Mouse (Mus musculus): ENCODE measurements around the gene Dbh. TPM values are rescaled to one million over a fixed set of nuclear protein-coding genes. Genes with fewer than 3 reads are reported as not detected.

Gene Dbh
- polyA plus RNA-seq, 1 experiment from 2014 or later, result 0.47 TPM

DNA sequence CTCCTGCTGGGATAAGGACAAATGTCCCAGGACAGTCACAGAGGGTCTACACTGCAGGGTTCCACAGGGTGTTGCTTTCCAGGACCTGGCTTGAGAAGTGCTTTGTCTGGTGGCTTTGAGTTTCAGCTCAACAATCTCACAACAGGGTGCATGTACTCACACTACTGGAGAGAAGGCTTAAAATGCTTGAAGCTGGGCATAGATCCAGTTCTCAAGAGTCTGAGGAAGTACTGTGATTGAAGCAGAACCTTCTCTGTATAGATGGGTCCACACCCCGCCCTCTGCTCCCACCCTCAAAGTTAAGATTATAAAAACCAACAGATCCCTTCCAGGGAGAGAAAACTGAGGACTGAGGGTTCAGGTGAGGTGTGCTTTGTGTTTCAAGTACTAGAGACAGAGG is 35.6 kb downstream of the Dbh start:
- H3K9me3 ChIP-seq (replicated peaks; ENCODE audit: control insufficient read depth, low read length), result no peaks in the 10 kb centered on the region
- H3K4me1 ChIP-seq (ENCODE audit: control insufficient read depth, insufficient read depth, low read length), result peaks cover 54% of the 10 kb centered on the region
- H3K36me3 ChIP-seq (ENCODE audit: control insufficient read depth, insufficient read depth, low read length), result no peaks in the 10 kb centered on the region
- no peak overlapping the region for H3K4me3 ChIP-seq (ENCODE audit: low read depth, low read length)
- no peak overlapping the region for H3K27ac ChIP-seq (ENCODE audit: low read depth, low read length)
- no peak for ATAC-seq (replicated peaks; ENCODE audit: insufficient number of reproducible peaks, low FRiP score, low TSS enrichment)
- 65% methylated on average over 1 of the region's 1 CpGs for WGBS (ENCODE audit: insufficient replicate concordance)
- H3K27me3 ChIP-seq (ENCODE audit: control insufficient read depth, insufficient read depth, low read length), result peaks cover 2% of the 10 kb centered on the region; the same call in 1 of the 2 replicates
- peak overlapping the region; percentile 43; the same call in 1 of the 2 replicates for H3K9ac ChIP-seq (ENCODE audit: low read depth, low read length)
- H3K4me2 ChIP-seq, result no peak overlapping the region

GRCm38 (mm10) chr2:27205666-27206065 is 40.6 kb downstream of the Dbh start:
- Histone ChIP-seq H3K4me1 (ENCODE audit: control insufficient read depth, insufficient read depth, low read length) (peaks cover 46% of the 10 kb centered on the region), H3K9ac (ENCODE audit: low read depth, low read length) (no peak overlapping the region), H3K27ac (ENCODE audit: low read depth, low read length) (peak overlapping the region; percentile 74), H3K4me2 (no peak overlapping the region), H3K36me3 (ENCODE audit: control insufficient read depth, insufficient read depth, low read length) (no peaks in the 10 kb centered on the region), H3K27me3 (ENCODE audit: control insufficient read depth, insufficient read depth, low read length) (peaks cover 2% of the 10 kb centered on the region; the same call in 1 of the 2 replicates), H3K9me3 (replicated peaks; ENCODE audit: control insufficient read depth, low read length) (no peaks in the 10 kb centered on the region), H3K4me3 (ENCODE audit: low read depth, low read length) (no peak overlapping the region)
- ATAC-seq (replicated peaks; ENCODE audit: insufficient number of reproducible peaks, low FRiP score, low TSS enrichment), result no peak
- WGBS (ENCODE audit: insufficient replicate concordance), result 61% methylated on average over 10 of the region's 10 CpGs

DNA sequence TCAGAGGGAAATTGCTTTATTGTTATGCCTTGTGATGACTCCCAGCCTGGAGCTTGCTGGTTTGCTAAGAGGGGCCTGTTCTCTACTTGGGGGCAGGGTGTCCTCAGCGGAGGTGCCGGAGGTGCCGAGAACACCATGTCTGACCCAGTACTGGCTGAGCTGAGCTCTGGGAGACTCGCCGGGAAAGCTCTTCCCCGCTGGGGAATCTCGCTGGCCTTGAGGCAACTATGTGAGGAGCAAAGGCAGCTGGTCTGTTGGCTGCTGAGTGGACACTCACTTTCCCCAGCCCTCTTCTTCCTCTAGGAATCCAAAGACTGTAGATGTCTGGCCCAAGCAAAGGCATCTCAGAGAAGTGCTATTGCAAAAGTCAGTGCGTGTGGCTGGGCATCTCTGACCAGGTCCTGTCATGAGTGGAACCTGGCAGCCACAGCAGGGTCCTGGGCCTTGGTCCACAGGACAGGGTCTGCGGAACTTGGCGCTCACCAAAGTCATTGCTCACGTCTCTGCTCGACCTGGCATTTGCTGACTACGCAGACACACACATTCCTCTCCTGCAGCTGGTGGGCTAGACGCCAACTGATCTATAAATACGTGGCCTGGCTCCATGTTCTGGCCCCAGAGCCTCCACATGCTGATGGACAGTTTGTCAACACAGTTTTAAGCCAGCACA is 41.2 kb downstream of the Dbh start:
- no peak for ATAC-seq (replicated peaks; ENCODE audit: insufficient number of reproducible peaks, low FRiP score, low TSS enrichment)

GRCm38 (mm10) chr2:27207126-27207525 is 42.1 kb downstream of the Dbh start:
- H3K9ac ChIP-seq (ENCODE audit: low read depth, low read length), result no peak overlapping the region
- peaks cover 56% of the 10 kb centered on the region for H3K4me1 ChIP-seq (ENCODE audit: control insufficient read depth, insufficient read depth, low read length)
- H3K9me3 ChIP-seq (replicated peaks; ENCODE audit: control insufficient read depth, low read length), result no peaks in the 10 kb centered on the region
- H3K27me3 ChIP-seq (ENCODE audit: control insufficient read depth, insufficient read depth, low read length), result peaks cover 2% of the 10 kb centered on the region; the same call in 1 of the 2 replicates
- peak overlapping the region; percentile 74 for H3K27ac ChIP-seq (ENCODE audit: low read depth, low read length)
- H3K4me3 ChIP-seq (ENCODE audit: low read depth, low read length), result no peak overlapping the region
- ATAC-seq (replicated peaks; ENCODE audit: insufficient number of reproducible peaks, low FRiP score, low TSS enrichment), result no peak
- no peaks in the 10 kb centered on the region for H3K36me3 ChIP-seq (ENCODE audit: control insufficient read depth, insufficient read depth, low read length)
- H3K4me2 ChIP-seq, result no peak overlapping the region
- 84% methylated on average over 5 of the region's 5 CpGs for WGBS (ENCODE audit: insufficient replicate concordance)

More for the DNA sequence above, 41.2 kb downstream of the Dbh start:
- Histone ChIP-seq H3K36me3 (ENCODE audit: control insufficient read depth, insufficient read depth, low read length) (no peaks in the 10 kb centered on the region), H3K27ac (ENCODE audit: low read depth, low read length) (peak overlapping the region; percentile 74), H3K4me2 (no peak overlapping the region), H3K9me3 (replicated peaks; ENCODE audit: control insufficient read depth, low read length) (no peaks in the 10 kb centered on the region), H3K4me1 (ENCODE audit: control insufficient read depth, insufficient read depth, low read length) (peaks cover 51% of the 10 kb centered on the region), H3K27me3 (ENCODE audit: control insufficient read depth, insufficient read depth, low read length) (peaks cover 2% of the 10 kb centered on the region; the same call in 1 of the 2 replicates), H3K9ac (ENCODE audit: low read depth, low read length) (peak overlapping the region; percentile 22; the same call in 1 of the 2 replicates), H3K4me3 (ENCODE audit: low read depth, low read length) (no peak overlapping the region)
- WGBS (ENCODE audit: insufficient replicate concordance), result 61% methylated on average over 15 of the region's 15 CpGs

DNA sequence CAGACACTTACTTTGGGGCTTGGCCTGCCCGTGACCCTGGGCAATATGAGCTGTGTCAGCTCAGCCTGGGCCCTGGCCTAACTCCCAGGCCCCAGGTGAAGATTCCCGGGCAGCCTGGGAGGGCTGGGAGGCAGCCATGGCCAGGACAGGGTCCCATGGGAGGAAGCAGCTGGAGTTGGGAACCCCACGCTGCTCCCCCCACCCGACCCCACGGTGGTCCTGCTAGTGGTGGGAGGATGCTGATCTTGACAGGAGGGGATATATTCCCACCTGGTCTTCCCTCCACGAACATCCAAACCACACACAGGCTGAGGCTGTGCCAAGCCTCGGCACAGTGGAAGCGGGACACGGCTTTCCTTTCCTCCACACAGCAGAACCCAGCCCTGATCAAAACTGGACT is 44.3 kb downstream of the Dbh start:
- 63% methylated on average over 9 of the region's 9 CpGs for WGBS (ENCODE audit: insufficient replicate concordance)
- no peaks in the 10 kb centered on the region for H3K36me3 ChIP-seq (ENCODE audit: control insufficient read depth, insufficient read depth, low read length)
- ATAC-seq (replicated peaks; ENCODE audit: insufficient number of reproducible peaks, low FRiP score, low TSS enrichment), result no peak
- no peak overlapping the region for H3K4me3 ChIP-seq (ENCODE audit: low read depth, low read length)
- H3K27ac ChIP-seq (ENCODE audit: low read depth, low read length), result peak overlapping the region; percentile 73
- no peaks in the 10 kb centered on the region for H3K9me3 ChIP-seq (replicated peaks; ENCODE audit: control insufficient read depth, low read length)
- peak overlapping the region; percentile 49; the same call in 1 of the 2 replicates for H3K9ac ChIP-seq (ENCODE audit: low read depth, low read length)
- H3K4me1 ChIP-seq (ENCODE audit: control insufficient read depth, insufficient read depth, low read length), result peaks cover 67% of the 10 kb centered on the region
- peaks cover 3% of the 10 kb centered on the region; the same call in 1 of the 2 replicates for H3K27me3 ChIP-seq (ENCODE audit: control insufficient read depth, insufficient read depth, low read length)
- H3K4me2 ChIP-seq, result peak overlapping the region; percentile 39

- Histone ChIP-seq H3K4me1 (ENCODE audit: control insufficient read depth, insufficient read depth, low read length) (peaks cover 67% of the 10 kb centered on the region), H3K27me3 (ENCODE audit: control insufficient read depth, insufficient read depth, low read length) (peaks cover 3% of the 10 kb centered on the region; the same call in 1 of the 2 replicates), H3K9ac (ENCODE audit: low read depth, low read length) (peak overlapping the region; percentile 49; the same call in 1 of the 2 replicates), H3K27ac (ENCODE audit: low read depth, low read length) (peak overlapping the region; percentile 73), H3K4me3 (ENCODE audit: low read depth, low read length) (no peak overlapping the region), H3K4me2 (peak overlapping the region; percentile 39), H3K36me3 (ENCODE audit: control insufficient read depth, insufficient read depth, low read length) (no peaks in the 10 kb centered on the region), H3K9me3 (replicated peaks; ENCODE audit: control insufficient read depth, low read length) (no peaks in the 10 kb centered on the region)
- ATAC-seq (replicated peaks; ENCODE audit: insufficient number of reproducible peaks, low FRiP score, low TSS enrichment), result peak; percentile 64
- WGBS (ENCODE audit: insufficient replicate concordance), result 7% methylated on average over 5 of the region's 5 CpGs
Observed at GRCm38 (mm10) chr2:27209816-27210215, 44.8 kb downstream of the Dbh start.

DNA sequence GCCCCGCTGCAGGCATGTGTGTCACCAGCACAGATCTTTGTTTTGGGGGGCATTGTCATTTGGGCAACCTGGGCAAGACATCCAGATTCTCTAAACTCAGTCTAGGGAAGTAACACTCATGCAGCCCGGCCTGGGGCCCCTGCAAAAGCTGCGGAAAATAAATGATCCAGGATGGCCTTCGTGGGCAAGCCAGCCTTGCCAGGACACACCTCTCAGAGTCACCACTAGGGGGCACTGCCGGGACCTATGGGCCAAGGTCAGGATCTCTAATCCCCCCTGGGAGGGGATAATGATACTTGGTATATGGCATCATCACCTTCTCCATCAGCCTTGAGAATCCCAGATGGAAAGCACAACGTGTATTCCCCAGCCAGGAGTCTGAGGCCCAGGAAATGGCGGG is 45.2 kb downstream of the Dbh start:
- H3K4me2 ChIP-seq, result no peak overlapping the region
- no peak for ATAC-seq (replicated peaks; ENCODE audit: insufficient number of reproducible peaks, low FRiP score, low TSS enrichment)
- H3K4me1 ChIP-seq (ENCODE audit: control insufficient read depth, insufficient read depth, low read length), result peaks cover 67% of the 10 kb centered on the region
- WGBS (ENCODE audit: insufficient replicate concordance), result 30% methylated on average over 7 of the region's 7 CpGs
- no peak overlapping the region for H3K9ac ChIP-seq (ENCODE audit: low read depth, low read length)
- H3K9me3 ChIP-seq (replicated peaks; ENCODE audit: control insufficient read depth, low read length), result no peaks in the 10 kb centered on the region
- H3K27ac ChIP-seq (ENCODE audit: low read depth, low read length), result peak overlapping the region; percentile 73
- H3K4me3 ChIP-seq (ENCODE audit: low read depth, low read length), result no peak overlapping the region
- peaks cover 3% of the 10 kb centered on the region; the same call in 1 of the 2 replicates for H3K27me3 ChIP-seq (ENCODE audit: control insufficient read depth, insufficient read depth, low read length)
- H3K36me3 ChIP-seq (ENCODE audit: control insufficient read depth, insufficient read depth, low read length), result no peaks in the 10 kb centered on the region

DNA sequence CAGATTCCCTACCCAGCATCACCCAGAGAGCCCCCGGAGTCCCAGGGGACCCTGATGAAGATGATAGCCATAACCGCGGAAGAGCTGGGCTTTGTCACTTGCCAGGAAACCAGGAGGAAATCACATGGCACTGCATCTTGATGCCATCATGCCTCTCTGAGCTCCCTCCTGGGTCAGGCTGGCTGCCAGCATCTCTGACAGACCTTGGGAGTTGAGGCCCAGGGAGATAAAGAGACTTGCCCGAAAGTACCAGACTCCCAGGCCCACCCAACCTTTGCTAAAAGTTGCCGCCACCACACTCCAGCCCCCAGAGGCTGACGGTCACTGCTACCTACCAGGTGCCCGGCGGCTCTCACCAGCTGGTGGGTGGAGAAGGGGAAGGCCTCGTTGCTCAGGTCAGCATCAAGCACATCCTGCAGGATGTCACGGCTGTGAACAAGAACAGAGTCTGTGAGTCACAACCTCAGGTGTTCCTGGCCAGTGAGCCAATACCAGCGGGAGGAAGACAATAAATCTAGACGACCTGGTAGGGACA is 45.7 kb downstream of the Dbh start:
- H3K9me3 ChIP-seq (replicated peaks; ENCODE audit: control insufficient read depth, low read length), result no peaks in the 10 kb centered on the region
- peaks cover 62% of the 10 kb centered on the region for H3K4me1 ChIP-seq (ENCODE audit: control insufficient read depth, insufficient read depth, low read length)
- H3K27me3 ChIP-seq (ENCODE audit: control insufficient read depth, insufficient read depth, low read length), result peaks cover 3% of the 10 kb centered on the region; the same call in 1 of the 2 replicates
- H3K9ac ChIP-seq (ENCODE audit: low read depth, low read length), result no peak overlapping the region
- ATAC-seq (replicated peaks; ENCODE audit: insufficient number of reproducible peaks, low FRiP score, low TSS enrichment), result no peak
- WGBS (ENCODE audit: insufficient replicate concordance), result 65% methylated on average over 12 of the region's 12 CpGs
- no peak overlapping the region for H3K4me2 ChIP-seq
- peak overlapping the region; percentile 73 for H3K27ac ChIP-seq (ENCODE audit: low read depth, low read length)
- H3K4me3 ChIP-seq (ENCODE audit: low read depth, low read length), result no peak overlapping the region
- H3K36me3 ChIP-seq (ENCODE audit: control insufficient read depth, insufficient read depth, low read length), result no peaks in the 10 kb centered on the region
